Mouse (Mus musculus): ENCODE data around the gene Pan3.

DNA sequence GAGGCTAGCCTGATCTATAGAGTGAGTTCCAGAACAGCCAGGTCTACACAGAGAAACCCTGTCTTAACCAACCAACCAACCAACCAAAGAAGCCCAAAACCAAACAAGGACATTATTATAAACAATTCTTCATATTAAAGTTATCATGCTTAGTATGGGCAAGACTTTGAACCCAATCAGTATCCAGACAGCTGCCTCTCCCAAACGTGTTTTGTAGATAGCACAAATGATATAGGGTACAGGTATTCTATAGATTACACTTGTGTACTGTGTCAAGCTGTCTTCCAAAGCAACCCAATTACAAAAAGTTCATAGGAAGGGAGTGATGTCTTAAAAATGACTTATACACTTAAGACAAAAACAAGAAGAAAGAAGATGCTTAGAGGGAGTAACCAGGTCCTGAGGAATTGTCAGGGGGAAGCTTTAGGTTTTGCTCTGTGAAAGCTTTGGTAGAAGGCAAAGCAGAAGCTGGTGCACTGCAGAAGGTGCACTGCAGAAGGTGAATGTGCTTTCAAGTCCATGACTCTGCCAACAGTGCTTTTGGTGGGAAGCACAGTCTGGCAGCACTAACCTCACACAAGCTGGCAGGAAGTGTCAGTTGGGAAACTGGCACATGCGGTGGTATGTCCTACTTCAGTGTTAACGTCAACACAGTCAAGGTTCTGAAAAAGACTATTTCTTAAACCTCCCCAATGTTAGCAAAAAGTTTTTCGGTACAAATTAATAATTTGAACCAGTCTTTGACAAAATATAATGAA lies 3.7 kb upstream of the Pan3 start:
- TF ChIP-seq CTCF (IDR thresholded peaks at IDR 0.05; ENCODE audit: low read depth, low read length) (no peak), POLR2A (IDR thresholded peaks at IDR 0.05; ENCODE audit: borderline replicate concordance, low read depth, low read length) (no peak)

Measured in bone marrow macrophage, adult 2 months (primary cell).